Mouse (Mus musculus) embryonic facial prominence, embryonic 14.5 days (tissue): ENCODE data around the gene Plcb4. TPM values are rescaled to one million over a fixed set of nuclear protein-coding genes. Genes with fewer than 3 reads are reported as not detected.

ENCODE experiments used
- ATAC-seq: fragments of 200-750 bp; cut with Nextera tagmentation; 2 replicates; pipeline ENCODE4 v1.8.0; 2017; ENCODE audit warnings: low read depth, moderate number of reproducible peaks, moderate TSS enrichment
- DNase-seq: peaks from one replicate; pipeline ENCODE4 v3.0.0-alpha.2; 2015; ENCODE audit warnings: low spot score
- H3K27ac ChIP-seq: fragments of 300-500 bp; sonication (generic); replicated peaks from 2 replicates; pipeline ENCODE4 v1.5.1; 2014; ENCODE audit warnings: low read depth, mild to moderate bottlenecking, low read length, moderate library complexity
- H3K27me3 ChIP-seq: fragments of 300-500 bp; sonication (generic); replicated peaks from 2 replicates; pipeline ENCODE4 v1.6.1; 2014; ENCODE audit warnings: low read length; ENCODE audit not compliant: control insufficient read depth, insufficient read depth
- H3K36me3 ChIP-seq: fragments of 300-500 bp; sonication (generic); 2 replicates; pipeline ENCODE4 v1.6.1; 2014; ENCODE audit warnings: low read length, mixed read lengths; ENCODE audit not compliant: control insufficient read depth, insufficient read depth
- H3K4me1 ChIP-seq: fragments of 300-500 bp; sonication (generic); 2 replicates; pipeline ENCODE4 v1.6.1; 2014; ENCODE audit warnings: antibody characterized with exemption, low read length; ENCODE audit not compliant: control insufficient read depth, insufficient read depth
- H3K4me2 ChIP-seq: fragments of 300-500 bp; sonication (generic); 2 replicates; pipeline ENCODE4 v1.6.1; 2014; ENCODE audit warnings: low read depth, mild to moderate bottlenecking, low read length, moderate library complexity, mixed read lengths
- H3K4me3 ChIP-seq: fragments of 300-500 bp; sonication (generic); 2 replicates; pipeline ENCODE4 v1.5.1; 2014; ENCODE audit warnings: low read depth, mild to moderate bottlenecking, low read length
- H3K9ac ChIP-seq: fragments of 300-500 bp; sonication (generic); 2 replicates; pipeline ENCODE4 v1.6.1; 2014; ENCODE audit warnings: low read depth, mild to moderate bottlenecking, low read length, moderate library complexity, mixed read lengths
- H3K9me3 ChIP-seq: fragments of 300-500 bp; sonication (generic); 2 replicates; pipeline ENCODE4 v1.6.1; 2016; ENCODE audit warnings: low read length; ENCODE audit not compliant: control insufficient read depth
- WGBS: fragments of 180-500 bp; shearing (Covaris S2); extraction: QIAGEN DNeasy Blood & Tissue Kit; methylation state at CpG from one replicate; pipeline ENCODE4 v1.1.7; 2014; 5-methylcytosine and 5-hydroxymethylcytosine counted together
- polyA plus RNA-seq: library from polyadenylated mRNA; unstranded; fragments of >200 nt; fragmentation: Nextera tagmentation; extraction: Ambion mirVana; gene quantifications from 2 replicates; pipeline ENCODE4 v1.2.1, GENCODE M21; 2014

The Plcb4 gene
- polyA plus RNA-seq, 1 experiment from 2014 or later = 20.8 TPM

GRCm38 (mm10) chr2:135641636-135642035 lies 17.2 kb upstream of the Plcb4 start:
- DNase-seq = peak; percentile 76

GRCm38 (mm10) chr2:135646226-135646625 lies 12.6 kb upstream of the Plcb4 start:
- 70% methylated on average over 3 of the region's 3 CpGs for WGBS
- Histone ChIP-seq H3K36me3 (no peaks in the 10 kb centered on the region), H3K27ac (no peak overlapping the region), H3K4me2 (no peak overlapping the region), H3K4me3 (no peak overlapping the region), H3K27me3 (no peaks in the 10 kb centered on the region), H3K9me3 (peaks cover 12% of the 10 kb centered on the region; the same call in 1 of the 2 replicates), H3K4me1 (no peaks in the 10 kb centered on the region), H3K9ac (no peak overlapping the region)
- DNase-seq = no peak
- no peak for ATAC-seq

More at GRCm38 (mm10) chr2:135641636-135642035, 17.2 kb upstream of the Plcb4 start:
- Histone ChIP-seq H3K4me3 (no peak overlapping the region), H3K9me3 (peaks cover 12% of the 10 kb centered on the region; the same call in 1 of the 2 replicates), H3K27me3 (no peaks in the 10 kb centered on the region), H3K4me1 (no peaks in the 10 kb centered on the region), H3K4me2 (no peak overlapping the region), H3K27ac (no peak overlapping the region), H3K9ac (no peak overlapping the region), H3K36me3 (no peaks in the 10 kb centered on the region)
- 74% methylated on average over 2 of the region's 2 CpGs for WGBS
- ATAC-seq = no peak

GRCm38 (mm10) chr2:135646654-135647053 lies 12.2 kb upstream of the Plcb4 start:
- Histone ChIP-seq H3K9ac (no peak overlapping the region), H3K4me3 (no peak overlapping the region), H3K27ac (no peak overlapping the region), H3K4me1 (no peaks in the 10 kb centered on the region), H3K9me3 (peaks cover 12% of the 10 kb centered on the region; the same call in 1 of the 2 replicates), H3K27me3 (no peaks in the 10 kb centered on the region), H3K36me3 (no peaks in the 10 kb centered on the region), H3K4me2 (no peak overlapping the region)
- WGBS = 80% methylated on average over 6 of the region's 6 CpGs
- DNase-seq (no peak), ATAC-seq (no peak)

- H3K4me1 ChIP-seq = no peaks in the 10 kb centered on the region
- no peaks in the 10 kb centered on the region for H3K36me3 ChIP-seq
- no peak overlapping the region for H3K9ac ChIP-seq
- H3K27me3 ChIP-seq = no peaks in the 10 kb centered on the region
- no peak overlapping the region for H3K4me2 ChIP-seq
- H3K27ac ChIP-seq = no peak overlapping the region
- peaks cover 3% of the 10 kb centered on the region; the same call in 1 of the 2 replicates for H3K9me3 ChIP-seq
- WGBS = 80% methylated on average over 4 of the region's 4 CpGs
- ATAC-seq (no peak), DNase-seq (no peak)
- no peak overlapping the region for H3K4me3 ChIP-seq
Observed at GRCm38 (mm10) chr2:135647985-135648384, 10.8 kb upstream of the Plcb4 start.

- Histone ChIP-seq H3K9ac (no peak overlapping the region), H3K4me1 (no peaks in the 10 kb centered on the region), H3K27me3 (no peaks in the 10 kb centered on the region), H3K4me3 (no peak overlapping the region), H3K27ac (no peak overlapping the region), H3K36me3 (no peaks in the 10 kb centered on the region), H3K4me2 (no peak overlapping the region), H3K9me3 (no peaks in the 10 kb centered on the region)
- 76% methylated on average over 3 of the region's 3 CpGs for WGBS
- ATAC-seq (no peak), DNase-seq (no peak)
Observed at GRCm38 (mm10) chr2:135650885-135651284, 7.9 kb upstream of the Plcb4 start.

- Histone ChIP-seq H3K36me3 (no peaks in the 10 kb centered on the region), H3K27me3 (no peaks in the 10 kb centered on the region), H3K9ac (no peak overlapping the region), H3K9me3 (no peaks in the 10 kb centered on the region), H3K4me1 (no peaks in the 10 kb centered on the region), H3K27ac (no peak overlapping the region), H3K4me3 (no peak overlapping the region), H3K4me2 (no peak overlapping the region)
- no peak for DNase-seq
- 87% methylated on average over 6 of the region's 6 CpGs for WGBS
- no peak for ATAC-seq
Observed at GRCm38 (mm10) chr2:135652040-135652439, 6.8 kb upstream of the Plcb4 start.

- 78% methylated on average over 4 of the region's 4 CpGs for WGBS
- Histone ChIP-seq H3K4me3 (no peak overlapping the region), H3K9ac (no peak overlapping the region), H3K4me2 (no peak overlapping the region), H3K27ac (no peak overlapping the region), H3K27me3 (no peaks in the 10 kb centered on the region), H3K9me3 (no peaks in the 10 kb centered on the region), H3K4me1 (no peaks in the 10 kb centered on the region), H3K36me3 (no peaks in the 10 kb centered on the region)
- ATAC-seq = no peak
- DNase-seq = no peak
Observed at GRCm38 (mm10) chr2:135652451-135652850, 6.4 kb upstream of the Plcb4 start.

GRCm38 (mm10) chr2:135655948-135656347 lies 2.9 kb upstream of the Plcb4 start:
- H3K9ac ChIP-seq = no peak overlapping the region

GRCm38 (mm10) chr2:135656586-135656985 lies 2.2 kb upstream of the Plcb4 start:
- WGBS = 73% methylated on average over 6 of the region's 6 CpGs
- Histone ChIP-seq H3K4me1 (no peaks in the 10 kb centered on the region), H3K36me3 (no peaks in the 10 kb centered on the region), H3K27me3 (no peaks in the 10 kb centered on the region), H3K4me3 (no peak overlapping the region), H3K27ac (no peak overlapping the region), H3K9me3 (no peaks in the 10 kb centered on the region), H3K4me2 (no peak overlapping the region), H3K9ac (no peak overlapping the region)
- DNase-seq (no peak), ATAC-seq (no peak)

More at GRCm38 (mm10) chr2:135655948-135656347, 2.9 kb upstream of the Plcb4 start:
- Histone ChIP-seq H3K27me3 (no peaks in the 10 kb centered on the region), H3K4me2 (no peak overlapping the region), H3K36me3 (no peaks in the 10 kb centered on the region), H3K27ac (no peak overlapping the region), H3K4me3 (no peak overlapping the region), H3K9me3 (no peaks in the 10 kb centered on the region), H3K4me1 (no peaks in the 10 kb centered on the region)
- DNase-seq (no peak), ATAC-seq (no peak)
- 89% methylated on average over 1 of the region's 1 CpGs for WGBS
